Mouse (Mus musculus) embryonic facial prominence, embryonic 15.5 days (tissue): ENCODE results near the gene Usp32. TPM values are rescaled to one million over a fixed set of nuclear protein-coding genes. Genes with fewer than 3 reads are reported as not detected.
"Not testable (repeated sequence)": the region's sequence is repeated elsewhere in the genome, so short reads cannot be mapped to it uniquely, and the experiment has no call there.

ENCODE experiments used
- ATAC-seq: fragments of 200-750 bp; cut with Nextera tagmentation; 2 replicates; pipeline ENCODE4 v1.8.0; 2017; ENCODE audit warnings: low read depth, moderate TSS enrichment; ENCODE audit not compliant: insufficient number of reproducible peaks, low FRiP score, low TSS enrichment
- H3K27ac ChIP-seq: fragments of 300-500 bp; sonication (generic); replicated peaks from 2 replicates; pipeline ENCODE4 v1.5.1; 2015; ENCODE audit warnings: mild to moderate bottlenecking, inconsistent platforms
- H3K27me3 ChIP-seq: fragments of 300-500 bp; sonication (generic); 2 replicates; pipeline ENCODE4 v1.6.1; 2015; ENCODE audit warnings: inconsistent platforms
- H3K36me3 ChIP-seq: fragments of 300-500 bp; sonication (generic); 2 replicates; pipeline ENCODE4 v1.6.1; 2015; ENCODE audit warnings: mild to moderate bottlenecking, inconsistent platforms
- H3K4me1 ChIP-seq: fragments of 300-500 bp; sonication (generic); 2 replicates; pipeline ENCODE4 v1.6.1; 2015; ENCODE audit warnings: inconsistent platforms
- H3K4me2 ChIP-seq: fragments of 300-500 bp; sonication (generic); replicated peaks from 2 replicates; pipeline ENCODE4 v1.6.1; 2015; ENCODE audit warnings: mild to moderate bottlenecking, inconsistent platforms
- H3K4me3 ChIP-seq: fragments of 300-500 bp; sonication (generic); replicated peaks from 2 replicates; pipeline ENCODE4 v1.5.1; 2015; ENCODE audit warnings: mild to moderate bottlenecking, inconsistent platforms
- H3K9ac ChIP-seq: fragments of 300-500 bp; sonication (generic); 2 replicates; pipeline ENCODE4 v1.6.1; 2015; ENCODE audit warnings: inconsistent platforms
- H3K9me3 ChIP-seq: fragments of 300-500 bp; sonication (generic); replicated peaks from 2 replicates; pipeline ENCODE4 v1.6.1; 2016; ENCODE audit warnings: inconsistent platforms
- WGBS: fragments of 180-500 bp; shearing (Covaris S2); methylation state at CpG from one replicate; pipeline ENCODE4 v1.1.7; 2015; 5-methylcytosine and 5-hydroxymethylcytosine counted together
- polyA plus RNA-seq: library from polyadenylated mRNA; unstranded; fragments of >200 nt; fragmentation: Nextera tagmentation; extraction: Ambion mirVana; gene quantifications from 2 replicates; pipeline ENCODE4 v1.2.1, GENCODE M21; 2015

The Usp32 gene
- polyA plus RNA-seq, 1 experiment from 2014 or later: 4.1 TPM

GRCm38 (mm10) chr11:85170058-85170740, 30.2 kb upstream of the Usp32 start, which contains the start of gene 1700125H20Rik:
TSS of gene 1700125H20Rik (plus strand) at chr11:85170404.
- Histone ChIP-seq H3K27me3 (no peaks in the 10 kb centered on the region), H3K9ac (no peak within 1 kb of the TSS), H3K4me2 (peak within 1 kb of the TSS; percentile 57), H3K4me1 (0 out of 2 replicates have a peak, but pooled peaks cover 5% of the 10 kb centered on the region), H3K9me3 (no peaks in the 10 kb centered on the region), H3K4me3 (peak within 1 kb of the TSS; percentile 33), H3K27ac (no peak within 1 kb of the TSS), H3K36me3 (no peaks in the 10 kb centered on the region)
- WGBS: 12% methylated on average over 21 of the region's 21 CpGs
- peak; percentile 72; the same call in 1 of the 2 replicates for ATAC-seq

GRCm38 (mm10) chr11:85167503-85167902, 27.5 kb upstream of the Usp32 start:
- no peak for ATAC-seq
- no peak overlapping the region for H3K4me3 ChIP-seq
- H3K4me1 ChIP-seq: 0 out of 2 replicates have a peak, but pooled peaks cover 5% of the 10 kb centered on the region
- no peak overlapping the region for H3K9ac ChIP-seq
- no peaks in the 10 kb centered on the region for H3K36me3 ChIP-seq
- no peaks in the 10 kb centered on the region for H3K27me3 ChIP-seq
- WGBS: 69% methylated on average over 1 of the region's 1 CpGs
- no peak overlapping the region for H3K27ac ChIP-seq
- no peaks in the 10 kb centered on the region for H3K9me3 ChIP-seq
- H3K4me2 ChIP-seq: no peak overlapping the region

- no peaks in the 10 kb centered on the region for H3K27me3 ChIP-seq
- no peaks in the 10 kb centered on the region for H3K9me3 ChIP-seq
- no peak overlapping the region for H3K27ac ChIP-seq
- no peak overlapping the region for H3K4me2 ChIP-seq
- no peaks in the 10 kb centered on the region for H3K36me3 ChIP-seq
- H3K9ac ChIP-seq: no peak overlapping the region
- ATAC-seq: no peak
- H3K4me1 ChIP-seq: no peaks in the 10 kb centered on the region
- no peak overlapping the region for H3K4me3 ChIP-seq
These were observed 24.4 kb upstream of the Usp32 start for GRCm38 (mm10) chr11:85164371-85164770.

- H3K4me3 ChIP-seq, H3K36me3 ChIP-seq, H3K4me1 ChIP-seq, H3K4me2 ChIP-seq, H3K9me3 ChIP-seq, H3K27me3 ChIP-seq, H3K9ac ChIP-seq, H3K27ac ChIP-seq, ATAC-seq: not testable (repeated sequence)
- WGBS: 89% methylated on average over 1 of the region's 1 CpGs
These were observed 23.1 kb upstream of the Usp32 start for GRCm38 (mm10) chr11:85163014-85163413.

GRCm38 (mm10) chr11:85157301-85157700, 17.3 kb upstream of the Usp32 start:
- Histone ChIP-seq H3K4me3 (no peak overlapping the region), H3K4me1 (no peaks in the 10 kb centered on the region), H3K27ac (no peak overlapping the region), H3K27me3 (no peaks in the 10 kb centered on the region), H3K9ac (no peak overlapping the region), H3K36me3 (no peaks in the 10 kb centered on the region), H3K9me3 (no peaks in the 10 kb centered on the region), H3K4me2 (no peak overlapping the region)
- ATAC-seq: no peak
- WGBS: 48% methylated on average over 2 of the region's 2 CpGs

- H3K4me3 ChIP-seq: no peak overlapping the region
- no peak overlapping the region for H3K27ac ChIP-seq
- H3K36me3 ChIP-seq: no peaks in the 10 kb centered on the region
- WGBS: 69% methylated on average over 2 of the region's 2 CpGs
- no peak for ATAC-seq
- H3K9ac ChIP-seq: no peak overlapping the region
- no peak overlapping the region for H3K4me2 ChIP-seq
- no peaks in the 10 kb centered on the region for H3K4me1 ChIP-seq
- H3K27me3 ChIP-seq: no peaks in the 10 kb centered on the region
- H3K9me3 ChIP-seq: no peaks in the 10 kb centered on the region
These were observed 12.4 kb upstream of the Usp32 start for GRCm38 (mm10) chr11:85152256-85152930.

GRCm38 (mm10) chr11:85138776-85139474, 1.0 kb downstream of the Usp32 start:
- peak overlapping the region; percentile 82 for H3K27ac ChIP-seq
- H3K36me3 ChIP-seq: no peaks in the 10 kb centered on the region
- H3K9ac ChIP-seq: peak overlapping the region; percentile 74
- H3K27me3 ChIP-seq: no peaks in the 10 kb centered on the region
- H3K4me3 ChIP-seq: peak overlapping the region; percentile 82
- H3K4me2 ChIP-seq: peak overlapping the region; percentile 69
- no peaks in the 10 kb centered on the region for H3K9me3 ChIP-seq
- H3K4me1 ChIP-seq: peaks cover 9% of the 10 kb centered on the region; the same call in 1 of the 2 replicates
- 1% methylated on average over 17 of the region's 17 CpGs for WGBS
- ATAC-seq: no peak

- no peak overlapping the region for H3K4me2 ChIP-seq
- no peak for ATAC-seq
- H3K9me3 ChIP-seq: no peaks in the 10 kb centered on the region
- 69% methylated on average over 2 of the region's 2 CpGs for WGBS
- no peaks in the 10 kb centered on the region for H3K27me3 ChIP-seq
- no peaks in the 10 kb centered on the region for H3K36me3 ChIP-seq
- no peaks in the 10 kb centered on the region for H3K4me1 ChIP-seq
- no peak overlapping the region for H3K27ac ChIP-seq
- H3K4me3 ChIP-seq: no peak overlapping the region
- no peak overlapping the region for H3K9ac ChIP-seq
These were observed 8.4 kb downstream of the Usp32 start for GRCm38 (mm10) chr11:85131542-85131941.

- Histone ChIP-seq H3K9me3 (no peaks in the 10 kb centered on the region), H3K4me1 (no peaks in the 10 kb centered on the region), H3K9ac (no peak overlapping the region), H3K4me2 (no peak overlapping the region), H3K27ac (no peak overlapping the region), H3K36me3 (no peaks in the 10 kb centered on the region), H3K4me3 (no peak overlapping the region), H3K27me3 (no peaks in the 10 kb centered on the region)
- WGBS: 76% methylated on average over 1 of the region's 1 CpGs
- no peak for ATAC-seq
These were observed 11.1 kb downstream of the Usp32 start for GRCm38 (mm10) chr11:85128883-85129282.

- H3K4me3 ChIP-seq: no peak overlapping the region
- H3K4me1 ChIP-seq: no peaks in the 10 kb centered on the region
- no peak overlapping the region for H3K9ac ChIP-seq
- H3K27ac ChIP-seq: no peak overlapping the region
- ATAC-seq: no peak
- no peaks in the 10 kb centered on the region for H3K36me3 ChIP-seq
- no peaks in the 10 kb centered on the region for H3K27me3 ChIP-seq
- H3K9me3 ChIP-seq: no peaks in the 10 kb centered on the region
- H3K4me2 ChIP-seq: no peak overlapping the region
- whole genome bisulfite sequencing: 70% methylated on average over 2 of the region's 2 CpGs
These were observed 13.5 kb downstream of the Usp32 start for GRCm38 (mm10) chr11:85126257-85127102.
